Mouse (Mus musculus) MEL (cell line): ENCODE measurements around the gene Enc1. TPM values are rescaled to one million over a fixed set of nuclear protein-coding genes. Genes with fewer than 3 reads are reported as not detected.

Experiments used
- DNase-seq: peaks from one replicate; pipeline ENCODE4 v3.0.0; 2011; ENCODE audit warnings: low read depth, low spot score
- H3K27ac ChIP-seq: 2 replicates; pipeline ENCODE4 v1.5.1; 2012; ENCODE audit warnings: low read depth, mild to moderate bottlenecking, control low read depth, low read length, moderate library complexity; ENCODE audit not compliant: control insufficient read depth
- H3K27me3 ChIP-seq, 2 experiments: fragments of 150-350 bp in 1 of 2; sonication (generic) in 1 of 2; 2 replicates each; pipeline ENCODE4 v1.6.1; 2012; ENCODE audit warnings: low read length in 2 of 2, mild to moderate bottlenecking in 2 of 2, improper control_type of control experiment in 1 of 2, moderate library complexity in 1 of 2; ENCODE audit not compliant: insufficient read depth in 2 of 2, control insufficient read depth in 1 of 2
- H3K36me3 ChIP-seq, 2 experiments: 2 replicates each; pipeline ENCODE4 v1.6.1; 2012 to 2014; ENCODE audit warnings: low read length in 2 of 2, improper control_type of control experiment in 1 of 2, inconsistent platforms in 1 of 2, mild to moderate bottlenecking in 1 of 2; ENCODE audit not compliant: insufficient read depth in 2 of 2, control insufficient read depth in 1 of 2
- H3K4me1 ChIP-seq, 2 experiments: fragments of 150-350 bp in 1 of 2; sonication (generic) in 1 of 2; 2 replicates each; pipeline ENCODE4 v1.6.1; 2012; ENCODE audit warnings: low read length in 2 of 2, improper control_type of control experiment in 1 of 2, mild to moderate bottlenecking in 1 of 2; ENCODE audit not compliant: insufficient read depth in 2 of 2, control insufficient read depth in 1 of 2
- H3K4me3 ChIP-seq, 2 experiments: fragments of 150-350 bp in 1 of 2; sonication (generic) in 1 of 2; 2 replicates each; pipeline ENCODE4 v1.5.1; 2012; ENCODE audit warnings: low read depth in 2 of 2, low read length in 2 of 2, mild to moderate bottlenecking in 2 of 2, moderate library complexity in 2 of 2, control low read depth in 1 of 2, improper control_type of control experiment in 1 of 2; ENCODE audit not compliant: control insufficient read depth in 1 of 2, insufficient read depth in 1 of 2
- H3K79me2 ChIP-seq: 2 replicates; pipeline ENCODE4 v1.6.1; 2012; ENCODE audit warnings: mild to moderate bottlenecking, low read length, moderate library complexity; ENCODE audit not compliant: control insufficient read depth, poor library complexity, insufficient read depth
- H3K9ac ChIP-seq: 2 replicates; pipeline ENCODE4 v1.6.1; 2012; ENCODE audit warnings: low read depth, mild to moderate bottlenecking, control low read depth, low read length, moderate library complexity; ENCODE audit not compliant: control insufficient read depth, poor library complexity, severe bottlenecking
- H3K9me3 ChIP-seq: fragments of 150-350 bp; sonication (generic); replicated peaks from 2 replicates; pipeline ENCODE4 v1.6.1; 2012; ENCODE audit warnings: mild to moderate bottlenecking, low read length, improper control_type of control experiment, moderate library complexity; ENCODE audit not compliant: insufficient read depth
- BHLHE40 ChIP-seq: IDR thresholded peaks from 2 replicates; pipeline ENCODE4 v1.6.1; 2012; ENCODE audit warnings: low read depth, mild to moderate bottlenecking, inconsistent platforms, low read length, improper control_type of control experiment, borderline replicate concordance
- CHD1 ChIP-seq: IDR thresholded peaks from 2 replicates; pipeline ENCODE4 v1.6.1; 2012; ENCODE audit warnings: low read depth, mild to moderate bottlenecking, inconsistent platforms, low read length, improper control_type of control experiment
- CHD2 ChIP-seq: IDR thresholded peaks from 2 replicates; pipeline ENCODE4 v1.6.1; 2011; ENCODE audit warnings: low read length, improper control_type of control experiment
- CTCF ChIP-seq, 3 experiments: IDR thresholded peaks in 2 of 3; conservative IDR thresholded peaks in 1 of 3; 2 replicates each; pipeline ENCODE4 v1.5.1; 2011 to 2012; ENCODE audit warnings: low read length in 3 of 3, low read depth in 2 of 3, mild to moderate bottlenecking in 2 of 3, improper control_type of control experiment in 1 of 3, inconsistent platforms in 1 of 3, mixed read lengths in 1 of 3, moderate library complexity in 1 of 3; ENCODE audit not compliant: control insufficient read depth in 1 of 3, insufficient read depth in 1 of 3, poor library complexity in 1 of 3, severe bottlenecking in 1 of 3
- ELF1 ChIP-seq: IDR thresholded peaks from 2 replicates; pipeline ENCODE4 v1.6.1; 2014; ENCODE audit warnings: low read depth, mild to moderate bottlenecking, inconsistent platforms, low read length, improper control_type of control experiment, moderate library complexity
- EP300 ChIP-seq, 2 experiments: IDR thresholded peaks; 2 replicates each; pipeline ENCODE4 v1.6.1; 2011; ENCODE audit warnings: improper control_type of control experiment in 2 of 2, low read length in 2 of 2, low read depth in 1 of 2, mild to moderate bottlenecking in 1 of 2
- ETS1 ChIP-seq: IDR thresholded peaks from 2 replicates; pipeline ENCODE4 v1.6.1; 2012; ENCODE audit warnings: low read depth, mild to moderate bottlenecking, inconsistent platforms, low read length, improper control_type of control experiment, moderate library complexity
- HCFC1 ChIP-seq: IDR thresholded peaks from 2 replicates; pipeline ENCODE4 v1.6.1; 2012; ENCODE audit warnings: low read depth, mild to moderate bottlenecking, inconsistent platforms, low read length, improper control_type of control experiment, moderate library complexity
- JUND ChIP-seq: IDR thresholded peaks from 2 replicates; pipeline ENCODE4 v1.6.1; 2011; ENCODE audit warnings: low read depth, mild to moderate bottlenecking, improper control_type of control experiment, low read length
- MAFK ChIP-seq: IDR thresholded peaks from 2 replicates; pipeline ENCODE4 v1.6.1; 2011; ENCODE audit warnings: low read depth, mild to moderate bottlenecking, low read length, improper control_type of control experiment, borderline replicate concordance
- MXI1 ChIP-seq: IDR thresholded peaks from 2 replicates; pipeline ENCODE4 v1.6.1; 2011; ENCODE audit warnings: mild to moderate bottlenecking, low read depth, low read length, improper control_type of control experiment
- NELFE ChIP-seq: IDR thresholded peaks from 2 replicates; pipeline ENCODE4 v1.6.1; 2011; ENCODE audit warnings: low read depth, low read length, improper control_type of control experiment
- NRF1 ChIP-seq: IDR thresholded peaks from 2 replicates; pipeline ENCODE4 v1.6.1; 2014; ENCODE audit warnings: low read depth, mild to moderate bottlenecking, inconsistent platforms, low read length, improper control_type of control experiment, moderate library complexity; ENCODE audit not compliant: poor library complexity, insufficient read depth, severe bottlenecking
- POLR2A ChIP-seq, 2 experiments: IDR thresholded peaks; 2 replicates each; pipeline ENCODE4 v1.6.1; 2011 to 2012; ENCODE audit warnings: low read length in 2 of 2, mild to moderate bottlenecking in 2 of 2, control low read depth in 1 of 2, improper control_type of control experiment in 1 of 2, low read depth in 1 of 2, moderate library complexity in 1 of 2; ENCODE audit not compliant: control insufficient read depth in 1 of 2, insufficient read depth in 1 of 2, poor library complexity in 1 of 2
- RAD21 ChIP-seq: IDR thresholded peaks from 2 replicates; pipeline ENCODE4 v1.6.1; 2011; ENCODE audit warnings: mild to moderate bottlenecking, low read depth, low read length, improper control_type of control experiment
- RCOR1 ChIP-seq: IDR thresholded peaks from 2 replicates; pipeline ENCODE4 v1.6.1; 2012; ENCODE audit warnings: low read depth, mild to moderate bottlenecking, inconsistent platforms, low read length, improper control_type of control experiment
- SIN3A ChIP-seq: IDR thresholded peaks from 2 replicates; pipeline ENCODE4 v1.6.1; 2012; ENCODE audit warnings: low read length, improper control_type of control experiment, inconsistent platforms
- SMC3 ChIP-seq: IDR thresholded peaks from 2 replicates; pipeline ENCODE4 v1.6.1; 2011; ENCODE audit warnings: low read depth, low read length, improper control_type of control experiment
- TCF12 ChIP-seq: IDR thresholded peaks from 2 replicates; pipeline ENCODE4 v1.6.1; 2014; ENCODE audit warnings: low read depth, mild to moderate bottlenecking, inconsistent platforms, low read length, improper control_type of control experiment, moderate library complexity
- USF2 ChIP-seq, 2 experiments: IDR thresholded peaks; 2 replicates each; pipeline ENCODE4 v1.6.1; 2011 to 2012; ENCODE audit warnings: improper control_type of control experiment in 2 of 2, low read length in 2 of 2, borderline replicate concordance in 1 of 2, inconsistent platforms in 1 of 2, low read depth in 1 of 2, mild to moderate bottlenecking in 1 of 2; ENCODE audit not compliant: insufficient read depth in 1 of 2
- ZKSCAN1 ChIP-seq: IDR thresholded peaks from 2 replicates; pipeline ENCODE4 v1.6.1; 2012; ENCODE audit warnings: low read depth, mild to moderate bottlenecking, inconsistent platforms, low read length, improper control_type of control experiment, moderate library complexity
- ZMIZ1 ChIP-seq: IDR thresholded peaks from 2 replicates; pipeline ENCODE4 v1.6.1; 2012; ENCODE audit warnings: low read depth, mild to moderate bottlenecking, inconsistent platforms, low read length, improper control_type of control experiment, moderate library complexity
- ZNF384 ChIP-seq: IDR thresholded peaks from 2 replicates; pipeline ENCODE4 v1.6.1; 2012; ENCODE audit warnings: low read depth, mild to moderate bottlenecking, inconsistent platforms, low read length, improper control_type of control experiment
- polyA plus RNA-seq, 2 experiments: library from polyadenylated mRNA; stranded (reverse) in 1 of 2; unstranded in 1 of 2; fragments of >175 nt in 1 of 2; fragments of >200 nt in 1 of 2; gene quantifications; 2 replicates each; pipeline versions ENCODE4 v1.2.1 to v1.2.4; 2012; ENCODE audit warnings: low replicate concordance in 2 of 2, low read depth in 1 of 2; ENCODE audit not compliant: insufficient read length in 2 of 2, insufficient read depth in 1 of 2, missing spikeins in 1 of 2
- total RNA-seq: library from RNA; depleted of rRNA; stranded (reverse); fragments of 300-350 nt; gene quantifications from 2 replicates; pipeline ENCODE4 v1.2.3, GENCODE M21; 2012

Enc1 gene
- total and polyA plus RNA-seq, 3 experiments: not detected

- no peaks in the 10 kb centered on the region for H3K36me3 ChIP-seq
- H3K27me3 ChIP-seq: no peaks in the 10 kb centered on the region
- no peak overlapping the region for H3K27ac ChIP-seq
- no peak overlapping the region for H3K9ac ChIP-seq
- no peak overlapping the region for H3K4me3 ChIP-seq
- no peaks in the 10 kb centered on the region for H3K4me1 ChIP-seq
- H3K79me2 ChIP-seq: no peaks in the 10 kb centered on the region
- no peak for DNase-seq
- TF ChIP-seq JUND (no peak), EP300 (IDR thresholded peaks at IDR 0.05; ENCODE audit: low read depth in 1 of 2, low read length in 2 of 2) (no peak), CTCF (IDR thresholded peaks at IDR 0.05 in 2 of 3, conservative IDR thresholded peaks at IDR 0.05 in 1 of 3; ENCODE audit: control insufficient read depth in 1 of 3, insufficient read depth in 1 of 3, low read depth in 2 of 3, low read length in 3 of 3, poor library complexity in 1 of 3, severe bottlenecking in 1 of 3) (no peak), ZNF384 (no peak), RCOR1 (no peak), NELFE (no peak), RAD21 (no peak), ZKSCAN1 (no peak), SIN3A (no peak)
- no peaks in the 10 kb centered on the region for H3K9me3 ChIP-seq
These were observed 18.4 kb downstream of the Enc1 start for GRCm38 (mm10) chr13:97259271-97259670.

- H3K27me3 ChIP-seq: no peaks in the 10 kb centered on the region
- H3K9ac ChIP-seq: no peak overlapping the region
- TF ChIP-seq ETS1 (no peak), POLR2A (IDR thresholded peaks at IDR 0.05; ENCODE audit: control insufficient read depth in 1 of 2, insufficient read depth in 1 of 2, low read depth in 1 of 2, low read length in 2 of 2, poor library complexity in 1 of 2) (no peak), MXI1 (no peak), MAFK (no peak), USF2 (IDR thresholded peaks at IDR 0.05; ENCODE audit: borderline replicate concordance in 1 of 2, insufficient read depth in 1 of 2, low read depth in 1 of 2, low read length in 2 of 2) (no peak), ELF1 (no peak)
- no peak for DNase-seq
- no peak overlapping the region for H3K4me3 ChIP-seq
- no peak overlapping the region for H3K27ac ChIP-seq
- no peaks in the 10 kb centered on the region for H3K79me2 ChIP-seq
- H3K36me3 ChIP-seq: no peaks in the 10 kb centered on the region
- H3K4me1 ChIP-seq: no peaks in the 10 kb centered on the region
- no peaks in the 10 kb centered on the region for H3K9me3 ChIP-seq
These were observed 19.7 kb downstream of the Enc1 start for GRCm38 (mm10) chr13:97260456-97261180.

GRCm38 (mm10) chr13:97261549-97261948 is 20.6 kb downstream of the Enc1 start:
- no peak overlapping the region for H3K9ac ChIP-seq
- no peaks in the 10 kb centered on the region for H3K4me1 ChIP-seq
- no peak for TF ChIP-seq ZMIZ1
- no peak for TF ChIP-seq HCFC1
- TF ChIP-seq MAFK: no peak
- no peak for TF ChIP-seq NRF1
- no peak for TF ChIP-seq CHD1
- TF ChIP-seq BHLHE40: no peak
- TF ChIP-seq JUND: no peak
- no peak for TF ChIP-seq CHD2
- no peak for TF ChIP-seq SMC3
- TF ChIP-seq POLR2A (IDR thresholded peaks at IDR 0.05; ENCODE audit: control insufficient read depth in 1 of 2, insufficient read depth in 1 of 2, low read depth in 1 of 2, low read length in 2 of 2, poor library complexity in 1 of 2): no peak
- no peak for TF ChIP-seq TCF12
- no peak for TF ChIP-seq ZKSCAN1
- TF ChIP-seq SIN3A: no peak
- no peaks in the 10 kb centered on the region for H3K36me3 ChIP-seq
- H3K27me3 ChIP-seq: no peaks in the 10 kb centered on the region
- H3K4me3 ChIP-seq: no peak overlapping the region
- no peak overlapping the region for H3K27ac ChIP-seq
- no peaks in the 10 kb centered on the region for H3K79me2 ChIP-seq
- no peaks in the 10 kb centered on the region for H3K9me3 ChIP-seq
- no peak for DNase-seq
